Mouse (Mus musculus) E14TG2a.4 (cell line): ENCODE data around the gene Coro6.

ENCODE experiments used
- CTCF ChIP-seq: conservative IDR thresholded peaks from 2 replicates; pipeline ENCODE4 v1.5.1; 2014; ENCODE audit warnings: low read length
- NANOG ChIP-seq: IDR thresholded peaks from 2 replicates; pipeline ENCODE4 v1.6.1; 2014; ENCODE audit warnings: borderline replicate concordance, low read length, mixed read lengths

- TF ChIP-seq CTCF (no peak), NANOG (no peak)
Measured at GRCm38 (mm10) chr11:77468397-77468796, 6.2 kb downstream of the Coro6 start.
